Mouse (Mus musculus) C2C12 (cell line): ENCODE measurements around the gene Ppp2ca.

Source experiments
- CEBPB ChIP-seq: IDR thresholded peaks from one replicate; pipeline ENCODE4 v1.6.1; 2011; ENCODE audit warnings: low read depth, mild to moderate bottlenecking, control low read depth, moderate library complexity
- CTCF ChIP-seq: IDR thresholded peaks from one replicate; pipeline ENCODE4 v1.5.1; 2011; ENCODE audit not compliant: control insufficient read depth, insufficient read depth, insufficient read length
- MAX ChIP-seq: IDR thresholded peaks from one replicate; pipeline ENCODE4 v1.6.1; 2011; ENCODE audit warnings: mild to moderate bottlenecking, control low read depth
- MYOD1 ChIP-seq: IDR thresholded peaks from one replicate; pipeline ENCODE4 v1.6.1; 2011; ENCODE audit warnings: low read depth; ENCODE audit not compliant: control insufficient read depth, insufficient read length
- MYOG ChIP-seq: IDR thresholded peaks from one replicate; pipeline ENCODE4 v1.6.1; 2011; ENCODE audit not compliant: control insufficient read depth, insufficient read length; ENCODE audit errors: extremely low read depth
- USF1 ChIP-seq: IDR thresholded peaks from one replicate; pipeline ENCODE4 v1.6.1; 2011; ENCODE audit warnings: low read depth, mild to moderate bottlenecking, control low read depth, moderate library complexity

- TF ChIP-seq CTCF, result no peak
- no peak for TF ChIP-seq MYOG
- no peak for TF ChIP-seq CEBPB
- TF ChIP-seq MYOD1, result no peak
- no peak for TF ChIP-seq USF1
- no peak for TF ChIP-seq MAX
Observed at GRCm38 (mm10) chr11:52086204-52086864, 12.1 kb upstream of the Ppp2ca start.
